Mouse (Mus musculus) kidney, adult 2 months (tissue): ENCODE measurements at regions not wholly inside any gene's neighbourhood (a gene's known extent, or its start where the extent isn't known, plus 50 kb on each side); places are given as distances from the start of the nearest gene placed in this dataset.

Experiments
- CTCF ChIP-seq: fragments of 200-500 bp; conservative IDR thresholded peaks from 2 replicates; pipeline ENCODE4 v1.5.1; 2011; ENCODE audit warnings: low read depth, mild to moderate bottlenecking, control low read depth, low read length, moderate library complexity, mixed read lengths; ENCODE audit not compliant: insufficient read depth, insufficient read length
- POLR2A ChIP-seq: fragments of 200-500 bp; IDR thresholded peaks from one replicate; pipeline ENCODE4 v1.6.1; 2011; ENCODE audit warnings: low read depth, low read length, control low read depth

DNA sequence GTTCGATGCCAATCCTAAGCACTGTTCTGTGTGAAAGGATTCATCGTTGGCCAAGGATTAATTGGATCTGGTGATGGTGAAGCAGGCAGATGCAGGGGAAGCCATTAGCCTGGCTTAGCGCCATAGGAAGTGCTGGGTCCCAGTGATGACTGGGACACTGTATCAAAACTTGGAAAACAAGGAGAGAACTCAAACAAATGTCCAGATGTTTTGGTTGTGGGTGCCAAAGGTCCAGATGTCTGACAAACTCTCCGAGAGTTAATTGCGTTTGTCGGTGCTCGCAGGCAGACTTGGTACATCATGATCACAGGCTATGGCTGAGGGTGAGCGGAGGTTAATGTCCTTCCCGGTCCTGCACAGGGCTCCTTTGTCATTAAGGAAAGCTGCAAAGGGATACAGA lies 283.4 kb downstream of the Hlx start:
- TF ChIP-seq POLR2A = no peak
- TF ChIP-seq CTCF = no peak
